Mouse (Mus musculus): ENCODE results near the gene Pex11g. TPM values are rescaled to one million over a fixed set of nuclear protein-coding genes. Genes with fewer than 3 reads are reported as not detected.

The Pex11g gene
- 3.0 TPM for polyA plus RNA-seq (2014; fragmentation: Illumina TruSeq; extraction: RNeasy Lipid Tissue Mini Kit (QIAGEN cat#74804); ENCODE audit: low read depth, low replicate concordance)

GRCm38 (mm10) chr8:3467006-3467885 is at the start of gene Pex11g:
Gene Pex11g, minus strand, starts transcription at chr8:3467680.

GRCm38 (mm10) chr8:3515260-3515671 is 47.8 kb upstream of the Pex11g start, which contains the start of gene Pnpla6:
Gene Pnpla6, plus strand, starts transcription at chr8:3515384.

GRCm38 (mm10) chr8:3500235-3501090 is 33.0 kb upstream of the Pex11g start, which contains the start of gene Mcoln1:
Gene Mcoln1, plus strand, starts transcription at chr8:3500457.

GRCm38 (mm10) chr8:3492901-3493844 is 25.7 kb upstream of the Pex11g start, which contains the start of gene Zfp358:
Gene Zfp358, plus strand, starts transcription at chr8:3493138.

GRCm38 (mm10) chr8:3470562-3470961 is 3.1 kb upstream of the Pex11g start, which contains the start of gene Tex45:
Gene Tex45, plus strand, starts transcription at chr8:3470862.

Other genes with a start within 250 kb of the Pex11g start
- 57.1 TPM for gene Insr, start 188.1 kb downstream of the Pex11g start, polyA plus RNA-seq (2014; fragmentation: Illumina TruSeq; extraction: RNeasy Lipid Tissue Mini Kit (QIAGEN cat#74804); ENCODE audit: low read depth, low replicate concordance)
- 0.26 TPM for gene A430078G23Rik, start 114.3 kb downstream of the Pex11g start, polyA plus RNA-seq (2014; fragmentation: Illumina TruSeq; extraction: RNeasy Lipid Tissue Mini Kit (QIAGEN cat#74804); ENCODE audit: low read depth, low replicate concordance)
- 10.9 TPM for gene Arhgef18, start 74.7 kb downstream of the Pex11g start, polyA plus RNA-seq (2014; fragmentation: Illumina TruSeq; extraction: RNeasy Lipid Tissue Mini Kit (QIAGEN cat#74804); ENCODE audit: low read depth, low replicate concordance)
- not detected for gene Tex45, start 3.2 kb upstream of the Pex11g start, polyA plus RNA-seq (2014; fragmentation: Illumina TruSeq; extraction: RNeasy Lipid Tissue Mini Kit (QIAGEN cat#74804); ENCODE audit: low read depth, low replicate concordance)
- gene Zfp358, start 25.5 kb upstream of the Pex11g start, polyA plus RNA-seq (2014; fragmentation: Illumina TruSeq; extraction: RNeasy Lipid Tissue Mini Kit (QIAGEN cat#74804); ENCODE audit: low read depth, low replicate concordance), result 28.6 TPM
- gene Mcoln1, start 32.8 kb upstream of the Pex11g start, polyA plus RNA-seq (2014; fragmentation: Illumina TruSeq; extraction: RNeasy Lipid Tissue Mini Kit (QIAGEN cat#74804); ENCODE audit: low read depth, low replicate concordance), result 39.1 TPM
- 19.1 TPM for gene Pnpla6, start 47.7 kb upstream of the Pex11g start, polyA plus RNA-seq (2014; fragmentation: Illumina TruSeq; extraction: RNeasy Lipid Tissue Mini Kit (QIAGEN cat#74804); ENCODE audit: low read depth, low replicate concordance)
- not detected for gene C330021F23Rik, start 100.3 kb upstream of the Pex11g start, polyA plus RNA-seq (2014; fragmentation: Illumina TruSeq; extraction: RNeasy Lipid Tissue Mini Kit (QIAGEN cat#74804); ENCODE audit: low read depth, low replicate concordance)
- gene Camsap3, start 119.6 kb upstream of the Pex11g start, polyA plus RNA-seq (2014; fragmentation: Illumina TruSeq; extraction: RNeasy Lipid Tissue Mini Kit (QIAGEN cat#74804); ENCODE audit: low read depth, low replicate concordance), result 1.6 TPM
- gene Xab2, start 153.6 kb upstream of the Pex11g start, polyA plus RNA-seq (2014; fragmentation: Illumina TruSeq; extraction: RNeasy Lipid Tissue Mini Kit (QIAGEN cat#74804); ENCODE audit: low read depth, low replicate concordance), result 16.1 TPM
- 38.0 TPM for gene Pet100, start 153.9 kb upstream of the Pex11g start, polyA plus RNA-seq (2014; fragmentation: Illumina TruSeq; extraction: RNeasy Lipid Tissue Mini Kit (QIAGEN cat#74804); ENCODE audit: low read depth, low replicate concordance)
- gene Pcp2, start 157.9 kb upstream of the Pex11g start, polyA plus RNA-seq (2014; fragmentation: Illumina TruSeq; extraction: RNeasy Lipid Tissue Mini Kit (QIAGEN cat#74804); ENCODE audit: low read depth, low replicate concordance), result not detected
- 9.3 TPM for gene Stxbp2, start 163.3 kb upstream of the Pex11g start, polyA plus RNA-seq (2014; fragmentation: Illumina TruSeq; extraction: RNeasy Lipid Tissue Mini Kit (QIAGEN cat#74804); ENCODE audit: low read depth, low replicate concordance)
- gene Retn, start 188.1 kb upstream of the Pex11g start, polyA plus RNA-seq (2014; fragmentation: Illumina TruSeq; extraction: RNeasy Lipid Tissue Mini Kit (QIAGEN cat#74804); ENCODE audit: low read depth, low replicate concordance), result 5.4 TPM
- not detected for gene Mcemp1, start 198.1 kb upstream of the Pex11g start, polyA plus RNA-seq (2014; fragmentation: Illumina TruSeq; extraction: RNeasy Lipid Tissue Mini Kit (QIAGEN cat#74804); ENCODE audit: low read depth, low replicate concordance)
- gene Fcor, start 204.7 kb upstream of the Pex11g start, polyA plus RNA-seq (2014; fragmentation: Illumina TruSeq; extraction: RNeasy Lipid Tissue Mini Kit (QIAGEN cat#74804); ENCODE audit: low read depth, low replicate concordance), result 5.2 TPM
- gene Trappc5, start 208.6 kb upstream of the Pex11g start, polyA plus RNA-seq (2014; fragmentation: Illumina TruSeq; extraction: RNeasy Lipid Tissue Mini Kit (QIAGEN cat#74804); ENCODE audit: low read depth, low replicate concordance), result 24.2 TPM
- 0.73 TPM for gene Fcer2a, start 226.5 kb upstream of the Pex11g start, polyA plus RNA-seq (2014; fragmentation: Illumina TruSeq; extraction: RNeasy Lipid Tissue Mini Kit (QIAGEN cat#74804); ENCODE audit: low read depth, low replicate concordance)

Data from heart, adult 10 weeks (tissue).